Mouse (Mus musculus) C2C12 (cell line): ENCODE data around the gene Fam47e. TPM values are rescaled to one million over a fixed set of nuclear protein-coding genes. Genes with fewer than 3 reads are reported as not detected.
"Not testable (repeated sequence)": the region's sequence is repeated elsewhere in the genome, so short reads cannot be mapped to it uniquely, and the experiment has no call there.

ENCODE experiments used
- H3K27me3 ChIP-seq: one replicate; pipeline ENCODE4 v1.6.1; 2011; ENCODE audit not compliant: control insufficient read depth, insufficient read depth, insufficient read length
- H3K36me3 ChIP-seq: one replicate; pipeline ENCODE4 v1.6.1; 2011; ENCODE audit not compliant: control insufficient read depth, insufficient read depth
- H3K4me3 ChIP-seq: one replicate; pipeline ENCODE4 v1.5.1; 2011; ENCODE audit warnings: mild to moderate bottlenecking, control low read depth; ENCODE audit not compliant: poor library complexity, insufficient read depth, severe bottlenecking
- H3K79me2 ChIP-seq: one replicate; pipeline ENCODE4 v1.6.1; 2011; ENCODE audit not compliant: control insufficient read depth, insufficient read depth
- H3K79me3 ChIP-seq: one replicate; pipeline ENCODE4 v1.6.1; 2011; ENCODE audit warnings: low read depth, control low read depth
- H3ac ChIP-seq: one replicate; pipeline ENCODE3; 2011; ENCODE audit warnings: low read depth; ENCODE audit not compliant: control insufficient read depth, insufficient read length
- CEBPB ChIP-seq: IDR thresholded peaks from one replicate; pipeline ENCODE4 v1.6.1; 2011; ENCODE audit warnings: low read depth, mild to moderate bottlenecking, control low read depth, moderate library complexity
- CTCF ChIP-seq: IDR thresholded peaks from one replicate; pipeline ENCODE4 v1.5.1; 2011; ENCODE audit not compliant: control insufficient read depth, insufficient read depth, insufficient read length
- FOSL1 ChIP-seq: IDR thresholded peaks from one replicate; pipeline ENCODE4 v1.8.0; 2011; ENCODE audit warnings: mild to moderate bottlenecking, low read length; ENCODE audit not compliant: poor library complexity, insufficient read depth, severe bottlenecking
- MAX ChIP-seq: IDR thresholded peaks from one replicate; pipeline ENCODE4 v1.6.1; 2011; ENCODE audit warnings: mild to moderate bottlenecking, control low read depth
- MYOD1 ChIP-seq: IDR thresholded peaks from one replicate; pipeline ENCODE4 v1.6.1; 2011; ENCODE audit warnings: low read depth; ENCODE audit not compliant: control insufficient read depth, insufficient read length
- MYOG ChIP-seq: IDR thresholded peaks from one replicate; pipeline ENCODE4 v1.6.1; 2011; ENCODE audit not compliant: control insufficient read depth, insufficient read length; ENCODE audit errors: extremely low read depth
- USF1 ChIP-seq: IDR thresholded peaks from one replicate; pipeline ENCODE4 v1.6.1; 2011; ENCODE audit warnings: low read depth, mild to moderate bottlenecking, control low read depth, moderate library complexity
- polyA plus RNA-seq: library from polyadenylated mRNA; unstranded; fragments of >200 nt; fragmentation: generic; extraction: Trizol; gene quantifications from one replicate; pipeline ENCODE4 v1.2.1, GENCODE M21; 2012; ENCODE audit warnings: missing spikeins

Fam47e gene
- polyA plus RNA-seq, 1 experiment = not detected

DNA sequence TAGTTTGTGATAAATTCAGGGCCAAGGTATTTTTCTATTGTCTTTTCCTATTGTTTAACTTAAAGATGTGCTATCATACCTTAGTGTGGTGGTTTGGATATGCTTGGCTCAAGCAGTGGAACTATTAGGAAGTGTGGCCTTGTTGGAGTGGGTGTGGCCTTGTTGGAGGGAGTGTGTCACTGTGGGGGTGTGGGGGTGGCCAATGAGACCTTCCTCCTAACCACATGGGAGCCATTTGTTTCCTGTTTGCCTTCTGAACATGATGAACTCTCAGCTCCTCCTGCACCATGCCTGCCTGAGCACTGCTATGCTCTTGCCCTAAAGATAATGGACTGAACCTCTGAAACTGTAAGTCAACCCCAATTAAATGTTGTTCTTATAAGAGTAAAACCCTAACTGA lies 43.6 kb upstream of the Fam47e start:
- Histone ChIP-seq H3ac (no peak overlapping the region), H3K79me2 (no peaks in the 10 kb centered on the region)
- TF ChIP-seq USF1 = no peak
- TF ChIP-seq MYOD1 = no peak
- no peak for TF ChIP-seq CEBPB
- TF ChIP-seq MYOG = no peak
- TF ChIP-seq FOSL1 = no peak
- TF ChIP-seq MAX = no peak
- no peak for TF ChIP-seq CTCF

GRCm38 (mm10) chr5:92512066-92512465 lies 42.8 kb upstream of the Fam47e start:
- Histone ChIP-seq H3K36me3 (no peaks in the 10 kb centered on the region), H3K27me3 (no peaks in the 10 kb centered on the region), H3K79me3 (no peaks in the 10 kb centered on the region), H3K79me2 (no peaks in the 10 kb centered on the region), H3K4me3 (no peak overlapping the region), H3ac (no peak overlapping the region)
- TF ChIP-seq FOSL1 (no peak), CEBPB (no peak), MYOD1 (no peak)

More for the DNA sequence above, 43.6 kb upstream of the Fam47e start:
- Histone ChIP-seq H3K36me3 (no peaks in the 10 kb centered on the region), H3K79me3 (no peaks in the 10 kb centered on the region), H3K4me3 (no peak overlapping the region), H3K27me3 (no peaks in the 10 kb centered on the region)

- H3K79me3 ChIP-seq, H3K36me3 ChIP-seq, H3K79me2 ChIP-seq, H3K4me3 ChIP-seq, H3K27me3 ChIP-seq, H3ac ChIP-seq: not testable (repeated sequence)
Observed at GRCm38 (mm10) chr5:92521131-92521530, 33.7 kb upstream of the Fam47e start.

- Histone ChIP-seq H3K27me3 (no peaks in the 10 kb centered on the region), H3K4me3 (no peak overlapping the region)
Observed at GRCm38 (mm10) chr5:92524821-92525258, 30.0 kb upstream of the Fam47e start.

GRCm38 (mm10) chr5:92539698-92540097 lies 15.2 kb upstream of the Fam47e start:
- no peaks in the 10 kb centered on the region for H3K36me3 ChIP-seq
- H3K79me2 ChIP-seq = no peaks in the 10 kb centered on the region
- TF ChIP-seq USF1 (no peak), MYOG (no peak), CTCF (no peak), MYOD1 (no peak), FOSL1 (no peak), MAX (no peak), CEBPB (no peak)
- no peaks in the 10 kb centered on the region for H3K79me3 ChIP-seq
- H3K4me3 ChIP-seq = no peak overlapping the region
- no peaks in the 10 kb centered on the region for H3K27me3 ChIP-seq
- no peak overlapping the region for H3ac ChIP-seq

More at GRCm38 (mm10) chr5:92524821-92525258, 30.0 kb upstream of the Fam47e start:
- no peak for TF ChIP-seq MAX
- no peak for TF ChIP-seq MYOG
- TF ChIP-seq MYOD1 = no peak
- TF ChIP-seq FOSL1 = no peak
- TF ChIP-seq CEBPB = no peak
- TF ChIP-seq CTCF = no peak
- H3ac ChIP-seq = no peak overlapping the region
- H3K36me3 ChIP-seq = no peaks in the 10 kb centered on the region
- H3K79me2 ChIP-seq = no peaks in the 10 kb centered on the region
- no peaks in the 10 kb centered on the region for H3K79me3 ChIP-seq

- TF ChIP-seq CEBPB (no peak), USF1 (no peak), MYOD1 (no peak), MYOG (no peak), MAX (no peak), FOSL1 (no peak), CTCF (no peak)
- Histone ChIP-seq H3K27me3 (no peaks in the 10 kb centered on the region), H3ac (no peak overlapping the region), H3K4me3 (no peak overlapping the region), H3K36me3 (no peaks in the 10 kb centered on the region), H3K79me3 (no peaks in the 10 kb centered on the region), H3K79me2 (no peaks in the 10 kb centered on the region)
Observed at GRCm38 (mm10) chr5:92552611-92553010, 2.3 kb upstream of the Fam47e start.
